Mouse (Mus musculus) forebrain, embryonic 14.5 days (tissue): ENCODE data around the gene Triap1. TPM values are rescaled to one million over a fixed set of nuclear protein-coding genes. Genes with fewer than 3 reads are reported as not detected.

Source experiments
- ATAC-seq: fragments of 200-750 bp; cut with Nextera tagmentation; 2 replicates; pipeline ENCODE4 v1.8.0; 2017; ENCODE audit warnings: mild to moderate bottlenecking, moderate library complexity
- DNase-seq: peaks from one replicate; pipeline ENCODE4 v3.0.0-alpha.2; 2015; ENCODE audit warnings: low spot score
- H3K27ac ChIP-seq: fragments of 300-500 bp; sonication (generic); 2 replicates; pipeline ENCODE4 v1.5.1; 2014; ENCODE audit warnings: low read depth, mild to moderate bottlenecking, control low read depth, low read length, moderate library complexity
- H3K27me3 ChIP-seq: fragments of 300-500 bp; sonication (generic); replicated peaks from 2 replicates; pipeline ENCODE4 v1.6.1; 2014; ENCODE audit warnings: low read length, control low read depth, mixed read lengths; ENCODE audit not compliant: control insufficient read depth, insufficient read depth
- H3K36me3 ChIP-seq: fragments of 300-500 bp; sonication (generic); 2 replicates; pipeline ENCODE4 v1.6.1; 2014; ENCODE audit warnings: low read length, control low read depth; ENCODE audit not compliant: control insufficient read depth, insufficient read depth
- H3K4me1 ChIP-seq: fragments of 300-500 bp; sonication (generic); 2 replicates; pipeline ENCODE4 v1.6.1; 2014; ENCODE audit warnings: antibody characterized with exemption, low read length, control low read depth; ENCODE audit not compliant: control insufficient read depth, insufficient read depth
- H3K4me2 ChIP-seq: fragments of 300-500 bp; sonication (generic); 2 replicates; pipeline ENCODE4 v1.6.1; 2014; ENCODE audit warnings: mild to moderate bottlenecking, control low read depth, low read length
- H3K4me3 ChIP-seq: fragments of 300-500 bp; sonication (generic); 2 replicates; pipeline ENCODE4 v1.5.1; 2014; ENCODE audit warnings: low read depth, low read length, control low read depth
- H3K9ac ChIP-seq: fragments of 300-500 bp; sonication (generic); 2 replicates; pipeline ENCODE4 v1.6.1; 2014; ENCODE audit warnings: mild to moderate bottlenecking, low read length, control low read depth, moderate library complexity
- H3K9me3 ChIP-seq: fragments of 300-500 bp; sonication (generic); replicated peaks from 2 replicates; pipeline ENCODE4 v1.6.1; 2016; ENCODE audit warnings: low read length, control low read depth, mixed read lengths; ENCODE audit not compliant: control insufficient read depth
- WGBS: fragments of 180-500 bp; shearing (Covaris S2); extraction: QIAGEN DNeasy Blood & Tissue Kit; methylation state at CpG from one replicate; pipeline ENCODE4 v1.1.7; 2014; 5-methylcytosine and 5-hydroxymethylcytosine counted together
- polyA plus RNA-seq: library from polyadenylated mRNA; unstranded; fragments of >200 nt; fragmentation: Nextera tagmentation; extraction: Ambion mirVana; gene quantifications from 2 replicates; pipeline ENCODE4 v1.2.1, GENCODE M21; 2014

The Triap1 gene
- polyA plus RNA-seq, 1 experiment from 2014 or later, result 57.6 TPM

- Histone ChIP-seq H3K4me1 (peaks cover 15% of the 10 kb centered on the region), H3K27me3 (no peaks in the 10 kb centered on the region), H3K4me2 (no peak overlapping the region), H3K9ac (no peak overlapping the region), H3K4me3 (no peak overlapping the region), H3K27ac (no peak overlapping the region), H3K9me3 (no peaks in the 10 kb centered on the region), H3K36me3 (no peaks in the 10 kb centered on the region)
- 78% methylated on average over 10 of the region's 10 CpGs for WGBS
- DNase-seq (no peak), ATAC-seq (no peak)
Observed at GRCm38 (mm10) chr5:115312816-115313667, 28.0 kb upstream of the Triap1 start.

- ATAC-seq, result no peak
- H3K9ac ChIP-seq, result no peak overlapping the region
- peaks cover 18% of the 10 kb centered on the region for H3K4me1 ChIP-seq
- no peak overlapping the region for H3K27ac ChIP-seq
- no peak for DNase-seq
- WGBS, result 47% methylated on average over 5 of the region's 5 CpGs
- no peaks in the 10 kb centered on the region for H3K36me3 ChIP-seq
- H3K4me2 ChIP-seq, result no peak overlapping the region
- no peaks in the 10 kb centered on the region for H3K27me3 ChIP-seq
- no peak overlapping the region for H3K4me3 ChIP-seq
- H3K9me3 ChIP-seq, result no peaks in the 10 kb centered on the region
Observed at GRCm38 (mm10) chr5:115313668-115313943, 27.4 kb upstream of the Triap1 start.

GRCm38 (mm10) chr5:115316968-115317644, 23.9 kb upstream of the Triap1 start:
- peak overlapping the region; percentile 47 for H3K9ac ChIP-seq
- H3K36me3 ChIP-seq, result no peaks in the 10 kb centered on the region
- H3K9me3 ChIP-seq, result no peaks in the 10 kb centered on the region
- ATAC-seq (peak; percentile 49; the same call in 1 of the 2 replicates), DNase-seq (peak; percentile 36)
- H3K4me3 ChIP-seq, result no peak overlapping the region
- H3K27ac ChIP-seq, result peak overlapping the region; percentile 77
- H3K4me2 ChIP-seq, result peak overlapping the region; percentile 24
- no peaks in the 10 kb centered on the region for H3K27me3 ChIP-seq
- whole genome bisulfite sequencing, result 2% methylated on average over 14 of the region's 14 CpGs
- peaks cover 18% of the 10 kb centered on the region for H3K4me1 ChIP-seq

GRCm38 (mm10) chr5:115317645-115318328, 23.2 kb upstream of the Triap1 start:
- WGBS, result 5% methylated on average over 10 of the region's 10 CpGs
- Histone ChIP-seq H3K4me3 (no peak overlapping the region), H3K9ac (no peak overlapping the region), H3K4me1 (peaks cover 18% of the 10 kb centered on the region), H3K4me2 (peak overlapping the region; percentile 8), H3K36me3 (no peaks in the 10 kb centered on the region), H3K9me3 (no peaks in the 10 kb centered on the region), H3K27ac (peak overlapping the region; percentile 77), H3K27me3 (no peaks in the 10 kb centered on the region)
- DNase-seq (peak; percentile 78), ATAC-seq (peak; percentile 71)

GRCm38 (mm10) chr5:115319004-115319940, 21.8 kb upstream of the Triap1 start:
- H3K27me3 ChIP-seq, result no peaks in the 10 kb centered on the region
- no peaks in the 10 kb centered on the region for H3K9me3 ChIP-seq
- peak; percentile 72 for ATAC-seq
- H3K4me1 ChIP-seq, result peaks cover 18% of the 10 kb centered on the region
- no peaks in the 10 kb centered on the region for H3K36me3 ChIP-seq
- peak overlapping the region; percentile 33 for H3K4me3 ChIP-seq
- under 1% methylated on average over 22 of the region's 22 CpGs for WGBS
- DNase-seq, result peak; percentile 82
- peak overlapping the region; percentile 56 for H3K9ac ChIP-seq
- peak overlapping the region; percentile 62 for H3K27ac ChIP-seq
- H3K4me2 ChIP-seq, result peak overlapping the region; percentile 79

GRCm38 (mm10) chr5:115326256-115326831, 14.7 kb upstream of the Triap1 start:
- 25% methylated on average over 11 of the region's 11 CpGs for WGBS
- Histone ChIP-seq H3K9me3 (no peaks in the 10 kb centered on the region), H3K4me2 (peak overlapping the region; percentile 64), H3K4me1 (peaks cover 17% of the 10 kb centered on the region), H3K36me3 (peaks cover 16% of the 10 kb centered on the region), H3K9ac (peak overlapping the region; percentile 93), H3K27ac (peak overlapping the region; percentile 75; the same call in 1 of the 2 replicates), H3K4me3 (peak overlapping the region; percentile 94), H3K27me3 (no peaks in the 10 kb centered on the region)
- ATAC-seq (peak; percentile 24; the same call in 1 of the 2 replicates), DNase-seq (no peak)

GRCm38 (mm10) chr5:115326875-115327609, 14.0 kb upstream of the Triap1 start, which contains the start of gene Srsf9:
Gene Srsf9, plus strand, starts transcription at chr5:115327177.
- ATAC-seq, result peak; percentile 94
- Histone ChIP-seq H3K27ac (peak within 1 kb of the TSS; percentile 75), H3K9ac (peak within 1 kb of the TSS; percentile 93), H3K27me3 (no peaks in the 10 kb centered on the region), H3K4me3 (peak within 1 kb of the TSS; percentile 94), H3K36me3 (peaks cover 23% of the 10 kb centered on the region), H3K9me3 (no peaks in the 10 kb centered on the region), H3K4me1 (peaks cover 17% of the 10 kb centered on the region), H3K4me2 (peak within 1 kb of the TSS; percentile 64)
- under 1% methylated on average over 68 of the region's 97 CpGs for WGBS
- peak; percentile 96 for DNase-seq
